Mouse (Mus musculus) v-Abl transformed pro-B cells (cell line): ENCODE measurements around the gene Kctd6.

Experiments used
- in situ Hi-C, 2 experiments: fragments of 400-800 bp; cut with MboI; formaldehyde crosslinking; loops; one replicate each; pipeline ENCODE4 v1.15.1; 2025; ENCODE audit not compliant: unreplicated experiment in 2 of 2

Kctd6 gene

DNA sequence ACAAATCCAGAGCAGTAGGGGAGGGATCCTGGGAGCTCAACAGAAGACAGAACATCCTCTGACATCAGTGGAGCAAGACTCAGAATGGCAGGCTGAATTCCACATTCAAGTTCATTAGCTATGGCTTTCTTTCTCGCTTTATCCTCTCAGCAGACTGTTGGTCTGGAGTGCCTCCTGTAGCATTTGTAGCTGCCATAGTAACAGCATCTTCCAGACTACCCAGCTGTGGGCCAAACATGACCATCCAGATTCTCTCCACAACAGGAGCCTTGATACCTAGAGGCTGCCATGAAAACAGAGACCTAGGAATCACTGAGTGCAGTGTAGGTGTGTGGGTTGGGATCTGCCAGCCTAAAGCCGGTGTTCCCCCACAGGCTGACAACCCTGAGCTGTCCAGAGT is 4.0 kb upstream of the Kctd6 start:
- in situ Hi-C loops, result loop anchor here (5.0 kb wide), 2 partner anchors 33 to 38 kb away; partner anchors contain the start of gene Pdhb (in 1 of the 2)

DNA sequence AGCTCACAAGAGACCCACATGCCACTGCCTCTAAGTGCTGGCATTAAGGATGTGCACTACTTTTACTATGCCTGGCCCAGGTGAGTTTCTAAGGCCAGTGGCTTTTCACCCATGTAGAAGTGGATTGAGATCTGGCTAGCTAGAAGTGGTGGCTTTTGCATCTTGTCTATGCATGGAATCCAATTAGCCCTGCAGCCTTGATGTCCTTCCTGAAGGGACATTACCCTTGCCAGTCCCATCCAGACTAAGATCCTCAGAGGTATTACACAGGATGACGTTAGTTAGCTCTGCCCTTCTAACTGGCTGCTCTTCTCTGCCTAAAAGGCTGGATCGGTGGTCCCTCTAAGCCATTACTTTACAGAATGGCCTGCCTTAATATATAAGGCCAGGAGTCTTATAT is 944 bp upstream of the Kctd6 start:
- in situ Hi-C loops, result loop anchor here (5.0 kb wide), 2 partner anchors 36 to 41 kb away; partner anchors contain the start of gene Pdhb (in 1 of the 2)

DNA sequence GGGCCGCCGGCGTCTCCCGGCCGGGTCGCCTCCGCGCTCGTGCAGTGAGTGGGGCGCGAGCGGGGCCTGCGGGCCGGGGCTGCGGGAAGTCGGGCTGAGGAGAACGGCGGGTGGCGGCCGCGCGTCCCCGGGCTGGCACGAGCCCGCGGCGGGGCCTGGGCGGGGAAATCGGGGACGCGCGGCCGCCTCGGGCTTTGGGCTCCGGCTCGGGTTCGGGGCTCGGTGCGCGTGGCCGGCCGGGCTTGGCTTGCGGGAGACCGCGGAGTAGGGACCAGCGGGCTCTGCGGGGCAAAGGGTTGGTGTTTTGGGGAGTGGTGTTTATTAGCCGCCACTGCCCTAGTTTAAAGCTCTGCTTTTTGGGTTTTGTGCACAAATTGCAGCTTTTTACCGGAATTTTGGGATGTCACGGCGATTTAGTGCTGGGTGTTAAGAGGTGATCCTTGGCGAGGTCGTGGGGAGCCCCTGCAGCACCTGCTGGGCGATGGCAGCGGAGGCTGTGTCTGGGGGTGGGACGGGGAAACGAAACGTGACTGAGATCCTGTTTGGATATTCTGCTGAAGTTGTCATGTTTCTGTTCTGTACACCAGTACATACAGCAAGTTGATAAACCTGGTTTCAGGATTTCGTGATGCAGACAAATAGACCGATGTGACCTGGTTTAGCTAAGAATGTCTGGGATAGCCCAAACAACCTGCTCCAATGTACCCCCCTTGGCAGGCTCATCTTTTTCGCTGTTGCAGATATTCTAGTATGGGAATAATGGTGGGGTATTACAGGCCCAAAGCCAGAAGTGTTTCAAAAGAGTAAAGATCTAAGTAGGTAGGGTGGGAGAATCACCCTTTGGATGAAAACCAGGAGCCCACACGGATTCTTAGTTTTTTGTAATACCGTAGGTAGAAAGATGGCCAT is 613 bp downstream of the Kctd6 start:
- in situ Hi-C loops, result loop anchor here (5.0 kb wide), 2 partner anchors 37 to 42 kb away; partner anchors contain the start of gene Pdhb (in 1 of the 2)

DNA sequence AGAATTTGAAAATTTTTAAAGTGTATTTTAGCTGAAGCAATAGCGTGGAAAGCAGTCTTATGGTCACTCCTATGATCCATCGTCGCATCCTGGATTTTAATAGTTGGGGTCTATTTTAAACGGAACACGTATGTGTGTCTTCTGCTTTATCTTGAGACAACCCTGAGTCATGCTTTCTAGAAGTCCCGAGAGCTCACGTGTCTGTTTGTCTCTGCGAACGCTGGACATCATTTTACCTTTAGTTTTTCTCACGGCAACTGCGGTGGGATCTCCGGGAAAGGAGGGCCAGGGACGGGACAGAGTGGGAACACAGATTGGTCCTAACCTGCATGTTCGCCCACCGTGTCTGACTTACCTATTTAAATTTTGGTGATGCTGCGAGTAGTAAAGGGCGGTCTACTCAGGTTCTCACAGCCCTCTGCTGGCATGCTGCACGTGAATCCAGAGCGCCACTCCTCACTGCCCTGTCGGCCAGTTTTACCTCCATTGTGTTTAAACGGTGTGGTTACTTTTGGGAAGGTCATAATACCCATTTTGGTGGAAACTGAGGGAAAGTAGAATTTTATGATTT is 1.4 kb downstream of the Kctd6 start:
- in situ Hi-C loops, result no loop called here

DNA sequence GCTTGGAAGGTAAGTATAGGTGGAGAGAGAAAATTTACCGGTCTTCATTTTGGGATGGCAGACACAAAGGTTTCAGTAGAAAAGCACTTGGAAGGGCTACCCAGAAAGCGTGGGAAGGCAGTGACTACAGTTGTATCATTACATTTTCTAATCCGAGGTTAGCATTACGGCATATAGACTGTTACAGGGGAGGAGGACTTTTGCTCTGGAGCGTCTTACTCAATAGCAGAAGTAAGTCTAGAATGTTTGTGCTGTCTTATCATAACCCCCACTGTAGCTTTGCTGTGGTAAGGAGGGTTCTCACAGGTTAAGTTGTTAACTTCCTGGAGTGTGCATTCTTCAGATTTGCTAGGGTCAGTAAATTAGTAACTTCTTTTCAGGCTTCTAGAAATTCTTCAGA is 2.2 kb downstream of the Kctd6 start:
- in situ Hi-C loops, result no loop called here

DNA sequence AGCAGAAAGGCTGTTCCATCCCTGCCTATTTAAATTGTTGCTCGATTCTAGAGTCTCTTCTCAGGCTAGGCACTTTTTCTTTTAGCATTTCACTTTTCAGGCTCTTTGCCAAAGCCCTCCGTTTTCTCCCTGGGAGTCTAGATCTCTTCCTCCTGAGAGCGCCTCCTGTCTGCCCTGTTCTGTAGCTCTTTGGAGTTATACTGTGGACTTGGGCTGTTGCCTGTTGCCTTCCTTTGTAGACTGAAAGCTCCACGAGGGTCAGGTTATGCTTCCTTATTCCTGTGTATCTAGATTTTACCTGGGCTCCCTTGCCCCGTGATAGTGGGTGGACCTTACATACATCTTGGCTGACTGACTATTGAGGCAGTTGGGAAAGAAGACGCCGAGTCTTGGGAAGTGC is 4.3 kb downstream of the Kctd6 start:
- in situ Hi-C loops, result no loop called here

DNA sequence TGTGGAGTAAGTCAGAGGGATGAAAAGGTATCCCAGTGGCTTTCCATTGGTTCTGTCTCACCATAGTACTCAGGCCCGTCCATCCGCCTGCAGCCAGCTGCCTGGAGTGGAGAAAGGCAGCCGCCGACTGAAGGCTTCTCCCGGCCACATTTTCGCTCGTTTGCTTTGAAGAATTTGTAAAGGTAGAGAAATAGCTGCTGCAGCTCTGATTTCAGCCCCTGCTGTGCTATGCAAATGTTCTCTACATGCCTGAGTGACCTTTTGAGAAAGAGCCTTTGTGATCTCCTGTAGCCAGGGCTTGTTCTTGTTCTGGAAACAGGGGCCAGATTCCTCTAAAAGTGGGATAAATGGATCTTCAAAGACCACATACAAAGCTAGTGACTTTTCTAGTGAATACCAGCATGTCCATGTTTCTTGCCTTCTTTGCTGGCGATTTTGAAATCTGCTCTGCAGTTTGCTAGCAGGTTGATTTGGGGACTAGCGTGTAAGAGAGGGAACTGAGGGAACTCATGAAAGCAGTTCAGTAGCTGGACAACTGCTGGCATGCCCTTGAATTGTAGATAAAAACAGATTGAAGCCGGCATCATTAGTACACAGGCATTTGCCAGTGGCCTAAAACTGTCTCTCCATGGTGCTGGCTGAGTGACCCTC is 4.9 kb downstream of the Kctd6 start:
- in situ Hi-C loops, result no loop called here

DNA sequence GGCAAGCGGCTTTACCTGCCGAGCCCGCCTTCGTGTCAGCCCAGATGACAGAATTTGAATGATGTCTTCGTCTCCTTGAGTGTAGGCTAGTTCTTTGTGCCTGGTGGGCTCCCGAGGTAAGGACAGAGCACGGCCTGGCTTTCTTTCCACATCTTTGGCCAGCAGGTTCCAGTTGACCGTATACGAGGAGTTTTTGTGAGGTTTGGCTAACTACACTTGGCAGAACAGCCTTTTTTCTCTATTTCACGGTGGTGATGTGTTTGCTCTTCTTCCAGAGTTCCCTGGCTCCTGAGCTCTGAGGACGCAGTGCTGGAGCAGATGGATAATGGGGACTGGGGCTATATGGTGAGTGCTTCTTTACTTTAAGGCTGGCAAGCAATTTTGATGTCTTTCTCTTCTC is 5.9 kb downstream of the Kctd6 start:
- in situ Hi-C loops, result no loop called here

DNA sequence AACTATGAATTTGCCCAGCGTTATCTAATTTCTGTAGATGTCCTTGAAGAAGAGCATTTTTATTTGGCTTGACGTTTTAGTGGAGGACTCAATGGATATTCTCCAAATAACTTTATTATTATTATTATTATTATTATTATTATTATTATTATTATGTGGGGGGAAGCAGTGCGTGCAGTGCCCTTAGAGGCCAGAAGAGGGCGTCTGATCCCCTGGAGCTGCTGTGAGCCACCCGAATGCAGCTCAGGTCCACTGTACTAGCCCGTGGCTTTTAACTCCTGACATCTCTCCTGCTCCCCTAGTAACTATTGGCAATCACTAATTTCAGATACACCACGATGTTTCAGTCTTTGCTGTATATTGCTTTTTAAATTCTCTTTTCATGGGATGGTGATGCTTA is 6.4 kb downstream of the Kctd6 start:
- in situ Hi-C loops, result no loop called here

DNA sequence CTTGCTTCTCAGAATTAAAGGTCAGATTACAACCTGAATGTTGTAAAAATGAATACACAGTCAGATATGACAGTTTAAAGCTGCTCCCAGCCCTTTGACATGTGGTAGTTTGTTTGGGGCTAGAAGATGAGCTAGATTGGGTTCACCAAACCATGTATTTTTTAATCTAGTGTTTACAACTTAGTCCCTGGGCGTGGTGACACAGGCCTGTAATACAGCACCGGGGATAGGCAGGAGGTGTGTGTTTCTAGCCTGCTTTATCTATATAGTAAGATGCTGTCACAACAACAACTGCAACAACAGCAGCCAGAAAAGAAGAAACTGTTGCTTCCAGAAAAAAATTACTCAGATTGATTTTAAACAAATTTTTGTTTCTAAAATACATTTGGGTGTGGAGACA is 7.0 kb downstream of the Kctd6 start:
- in situ Hi-C loops, result no loop called here

DNA sequence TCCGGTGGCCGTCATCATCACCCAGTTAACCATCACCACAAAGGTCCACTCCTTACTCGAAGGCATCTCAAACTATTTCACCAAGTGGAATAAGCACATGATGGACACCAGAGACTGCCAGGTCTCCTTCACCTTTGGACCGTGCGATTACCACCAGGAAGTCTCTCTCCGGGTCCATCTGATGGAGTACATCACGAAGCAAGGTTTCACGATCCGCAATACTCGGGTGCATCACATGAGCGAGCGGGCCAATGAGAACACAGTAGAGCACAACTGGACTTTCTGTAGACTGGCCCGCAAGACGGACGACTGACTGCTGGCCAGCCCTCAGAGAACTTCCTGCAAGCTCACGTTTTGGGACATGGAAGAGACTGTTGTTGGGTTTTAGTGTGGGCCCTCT is 8.6 kb downstream of the Kctd6 start:
- in situ Hi-C loops, result no loop called here

DNA sequence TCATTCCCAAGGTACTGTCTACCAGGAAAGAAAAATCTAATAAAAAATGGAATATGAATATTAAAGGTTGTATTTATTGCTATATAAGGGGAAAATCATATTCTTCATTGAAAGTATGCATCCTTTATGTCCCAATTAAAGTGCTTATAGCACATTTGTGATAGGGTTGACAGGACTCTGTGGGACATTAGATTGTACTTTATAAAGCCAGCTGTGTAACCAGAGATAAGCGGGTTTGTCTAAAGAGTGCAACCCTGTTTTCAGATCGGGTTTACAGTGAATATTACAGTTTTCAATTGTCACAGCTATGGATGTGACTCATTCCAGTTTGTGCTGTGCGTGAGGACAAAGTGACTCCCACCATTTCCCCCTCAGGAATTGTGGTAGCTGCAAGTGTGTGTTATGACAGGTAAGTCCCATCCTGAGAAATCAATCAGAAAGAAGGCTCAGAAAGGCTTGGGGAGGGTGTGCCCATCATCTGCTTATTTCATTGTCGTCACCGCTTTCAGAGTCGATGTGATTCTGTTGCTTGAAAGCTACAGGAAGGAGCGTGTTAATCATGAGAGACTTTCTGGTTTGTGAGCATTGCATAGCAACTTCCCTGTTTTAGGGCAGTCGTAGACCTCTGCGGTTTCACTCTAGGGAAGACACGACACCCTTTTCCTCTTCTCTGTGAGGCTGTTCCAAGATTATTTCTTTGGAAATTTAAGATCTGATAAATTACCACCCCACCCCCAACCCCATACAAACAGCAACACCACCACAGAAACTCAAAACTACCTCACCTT is 9.8 kb downstream of the Kctd6 start:
- in situ Hi-C loops, result no loop called here

DNA sequence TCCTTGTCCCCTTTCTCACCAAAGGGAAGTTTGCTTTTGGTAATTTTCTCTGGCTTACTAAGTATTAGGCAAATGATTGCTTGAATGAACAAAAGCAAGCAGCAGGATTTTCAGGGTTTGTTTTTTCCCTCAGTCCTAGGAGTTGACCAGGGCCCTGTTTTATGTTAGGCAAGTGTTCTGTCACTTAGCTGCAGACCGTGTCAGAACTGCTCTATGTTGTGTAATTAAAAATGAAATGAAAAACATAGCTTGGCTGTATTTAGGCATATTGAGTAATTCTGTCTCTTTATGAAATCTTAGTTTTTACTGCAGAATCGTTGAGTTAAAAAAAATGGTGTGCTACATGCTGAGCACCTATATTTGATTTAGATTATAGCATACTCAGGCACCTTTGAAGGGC is 10.9 kb downstream of the Kctd6 start:
- in situ Hi-C loops, result no loop called here

DNA sequence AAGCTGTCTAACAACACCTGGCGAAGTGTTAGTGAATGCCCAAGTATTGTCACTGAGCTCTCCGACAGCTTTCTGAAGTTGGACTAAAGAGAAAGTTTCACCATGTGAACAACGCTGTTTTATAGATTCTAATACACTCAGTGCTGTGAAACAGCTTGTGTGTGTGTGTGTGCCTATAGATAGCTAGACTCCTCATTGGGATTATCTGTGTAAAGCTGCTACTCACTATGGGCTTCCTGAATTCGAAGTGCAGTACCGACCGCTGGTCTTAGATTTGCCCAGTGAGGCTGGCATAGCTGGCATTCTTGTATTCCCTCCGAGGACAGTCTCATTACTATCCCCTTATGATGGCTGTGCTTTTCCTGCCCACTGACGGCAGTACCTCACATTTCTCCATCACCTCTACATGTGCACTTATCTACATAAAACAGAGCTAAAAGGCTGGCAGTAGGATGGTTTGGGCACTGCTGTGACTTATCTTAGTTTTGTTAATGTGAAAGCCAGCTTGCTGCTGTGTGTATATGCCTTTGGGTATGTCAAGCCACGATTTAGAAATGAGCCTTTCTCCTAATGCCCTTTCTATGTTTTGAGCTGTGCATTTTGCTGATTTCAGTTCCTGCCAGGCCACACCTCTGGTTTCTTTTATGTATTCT is 15.6 kb downstream of the Kctd6 start:
- in situ Hi-C loops, result no loop called here

DNA sequence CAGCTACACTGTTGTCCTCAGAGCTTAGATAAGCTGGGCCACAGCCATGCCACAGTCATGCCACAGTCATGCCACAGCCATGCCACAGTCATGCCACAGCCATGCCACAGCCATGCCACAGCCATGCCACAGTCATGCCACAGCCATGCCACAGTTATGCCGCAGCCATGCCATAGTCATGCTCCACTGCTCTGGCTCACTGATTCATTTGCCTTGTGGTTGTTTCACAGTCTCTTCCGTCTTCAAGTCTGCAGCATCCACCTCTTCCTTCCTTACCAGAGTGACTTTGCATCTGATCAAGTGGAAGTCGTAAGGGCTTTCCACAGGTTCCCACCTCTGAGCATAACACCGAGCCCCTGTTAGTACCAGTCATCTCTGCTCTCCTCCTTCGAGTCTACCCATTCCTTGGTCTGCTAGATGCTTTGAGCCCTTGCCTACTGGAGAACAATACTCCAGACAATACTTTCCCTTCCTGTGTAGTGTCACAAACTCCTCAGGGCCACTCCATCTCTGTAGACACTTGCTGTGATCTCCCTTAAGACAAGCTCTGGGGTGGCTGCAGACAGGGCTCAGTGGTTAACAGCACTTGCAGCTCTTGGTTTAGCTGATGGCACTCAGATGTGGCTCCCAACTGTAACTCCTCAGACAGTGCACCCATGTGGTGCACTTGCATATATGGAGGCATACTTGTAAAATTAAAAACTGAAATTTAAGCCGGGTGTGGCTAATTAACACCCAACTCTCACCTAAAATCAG is 18.4 kb downstream of the Kctd6 start:
- in situ Hi-C loops, result no loop called here

DNA sequence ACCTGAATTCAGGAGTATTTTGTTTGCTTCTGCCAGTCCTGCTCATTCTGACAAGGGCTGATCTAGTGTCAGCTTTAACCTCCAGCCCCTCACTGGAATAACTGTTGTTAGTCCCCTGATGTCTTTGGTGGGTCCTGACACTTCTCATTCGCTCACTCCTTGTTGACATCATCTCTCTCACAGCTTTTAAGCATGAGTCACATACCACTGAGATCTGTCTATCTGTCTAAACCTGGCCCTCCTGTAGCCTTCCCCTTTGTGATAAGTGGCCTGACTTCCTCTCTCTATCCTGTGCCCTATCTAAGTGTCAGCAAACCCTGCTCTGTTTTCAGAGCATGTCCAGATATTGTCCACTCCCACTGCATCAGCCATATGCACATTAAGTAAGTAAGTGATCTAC is 19.3 kb downstream of the Kctd6 start:
- in situ Hi-C loops, result no loop called here

DNA sequence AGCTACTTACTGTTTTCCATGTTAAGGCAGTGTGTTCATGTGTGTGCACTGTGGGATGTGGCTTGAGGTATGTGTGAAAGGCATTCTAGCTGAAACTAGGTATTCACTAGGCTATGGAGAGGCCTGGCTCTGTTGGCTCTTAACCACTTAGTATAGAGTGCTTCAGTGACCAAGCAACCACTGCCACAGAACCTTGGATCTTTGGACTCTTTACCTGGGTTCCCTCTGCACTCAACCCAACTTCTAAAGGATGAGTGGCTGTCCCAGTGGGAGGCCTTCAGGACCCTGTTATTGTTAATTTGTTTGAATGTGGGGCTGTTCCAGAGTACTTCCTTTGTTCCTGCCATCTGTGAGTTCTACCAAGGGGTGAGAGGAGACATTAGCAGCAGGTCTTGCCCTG is 27.9 kb downstream of the Kctd6 start:
- in situ Hi-C loops, result no loop called here

DNA sequence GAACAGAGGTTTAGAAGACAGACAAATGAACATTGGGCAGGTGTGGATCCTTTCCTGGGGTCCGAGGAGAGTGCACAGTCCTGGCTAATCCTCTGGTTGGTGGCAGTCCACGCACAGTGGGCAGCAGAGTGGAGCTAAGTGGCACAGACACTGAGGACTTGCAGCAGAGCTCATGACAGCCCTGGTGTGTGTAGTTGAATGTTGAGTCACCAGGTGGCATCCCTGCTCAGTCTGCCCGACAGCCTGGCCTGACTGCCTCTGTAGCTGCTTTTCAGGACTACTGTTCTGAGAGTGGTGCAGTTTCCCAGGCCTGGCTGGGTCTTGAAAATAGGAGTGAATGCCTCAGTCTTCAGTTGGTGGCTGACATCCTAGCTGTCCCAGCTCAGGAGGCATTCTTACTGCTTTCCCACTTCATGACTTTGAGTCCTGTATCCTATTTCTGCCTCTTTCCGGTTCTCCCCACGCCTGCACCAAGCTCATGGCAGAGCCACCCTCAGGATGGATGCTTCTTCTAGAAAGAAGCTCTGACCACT is 28.5 kb downstream of the Kctd6 start:
- in situ Hi-C loops, result no loop called here

DNA sequence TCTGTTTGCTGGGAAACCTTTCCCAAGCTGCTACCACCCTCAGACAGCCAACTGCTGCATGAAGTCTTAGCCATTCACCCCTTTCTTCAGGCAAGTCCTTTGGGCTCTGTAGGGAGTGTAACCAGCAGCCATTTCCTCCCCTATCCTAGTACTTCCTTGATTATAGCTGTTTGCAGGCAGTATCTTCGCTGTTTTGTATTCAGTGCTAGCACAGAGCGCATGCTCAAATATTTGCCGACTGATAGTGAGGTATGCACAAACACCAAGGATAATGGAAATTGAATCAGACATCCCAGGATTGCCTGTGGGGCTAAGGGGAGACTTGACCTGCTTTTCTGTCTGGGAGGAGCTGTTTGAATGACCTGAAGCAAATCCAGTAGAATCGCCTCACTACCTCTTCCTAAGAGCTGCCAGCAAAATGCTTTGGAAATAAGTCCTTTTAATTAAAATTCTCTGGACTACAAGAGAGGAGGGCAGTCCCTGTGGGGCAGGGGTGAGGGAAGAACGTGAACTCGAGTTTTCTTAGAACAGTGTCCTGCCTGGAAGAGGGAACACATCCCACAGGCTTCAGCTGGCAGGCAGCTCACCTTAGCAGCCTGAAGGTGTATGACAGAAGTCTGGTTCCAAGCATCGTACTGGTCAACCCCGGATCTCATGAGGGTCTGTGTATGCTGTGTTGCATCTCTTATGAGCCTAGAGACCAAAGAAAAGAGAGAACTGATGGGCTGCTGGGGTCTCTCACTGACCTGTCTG is 29.4 kb downstream of the Kctd6 start:
- in situ Hi-C loops, result no loop called here
